Mouse (Mus musculus) CH12.LX (cell line): ENCODE results near the gene Pfdn6. TPM values are rescaled to one million over a fixed set of nuclear protein-coding genes. Genes with fewer than 3 reads are reported as not detected.

Experiments used
- DNase-seq: peaks from one replicate; pipeline ENCODE4 v3.0.0-alpha.2; 2013; ENCODE audit errors: extremely low read depth
- H3K27ac ChIP-seq: 2 replicates; pipeline ENCODE4 v1.5.1; 2012; ENCODE audit warnings: low read depth, mild to moderate bottlenecking, control low read depth, moderate library complexity; ENCODE audit not compliant: insufficient read depth
- H3K27me3 ChIP-seq: replicated peaks from 2 replicates; pipeline ENCODE3; 2012; ENCODE audit warnings: inconsistent platforms
- H3K36me3 ChIP-seq, 2 experiments: replicated peaks in 1 of 2; 2 replicates each; pipeline versions ENCODE3 to v1.6.1; 2012; ENCODE audit warnings: inconsistent platforms in 1 of 2, low read length in 1 of 2, mild to moderate bottlenecking in 1 of 2, mixed read lengths in 1 of 2, moderate library complexity in 1 of 2; ENCODE audit not compliant: control insufficient read depth in 1 of 2, insufficient read depth in 1 of 2
- H3K4me1 ChIP-seq, 2 experiments: 2 replicates each; pipeline ENCODE4 v1.6.1; 2012; ENCODE audit warnings: inconsistent platforms in 1 of 2, moderate library complexity in 1 of 2; ENCODE audit not compliant: insufficient read depth in 2 of 2, control insufficient read depth in 1 of 2
- H3K4me2 ChIP-seq: 2 replicates; pipeline ENCODE4 v1.6.1; 2012; ENCODE audit warnings: low read depth, mild to moderate bottlenecking, control low read depth; ENCODE audit not compliant: poor library complexity, insufficient read depth, severe bottlenecking
- H3K4me3 ChIP-seq, 3 experiments: fragments of 150-350 bp in 1 of 3; sonication (generic) in 1 of 3; replicated peaks in 1 of 3; 2 replicates each; pipeline versions ENCODE3 to v1.5.1; 2011 to 2012; ENCODE audit warnings: low read depth in 2 of 3, low read length in 2 of 3, mild to moderate bottlenecking in 2 of 3, moderate library complexity in 2 of 3, control low read depth in 1 of 3, improper control_type of control experiment in 1 of 3, inconsistent platforms in 1 of 3, mixed read lengths in 1 of 3; ENCODE audit not compliant: poor library complexity in 1 of 3
- H3K79me2 ChIP-seq: replicated peaks from 2 replicates; pipeline ENCODE4 v1.6.1; 2012; ENCODE audit warnings: mild to moderate bottlenecking, moderate library complexity; ENCODE audit not compliant: control insufficient read depth, poor library complexity, insufficient read depth, severe bottlenecking; ENCODE audit errors: extremely low read depth
- H3K9ac ChIP-seq: 2 replicates; pipeline ENCODE4 v1.6.1; 2012; ENCODE audit warnings: low read depth, mild to moderate bottlenecking, control low read depth, moderate library complexity; ENCODE audit not compliant: insufficient read depth
- H3K9me3 ChIP-seq: replicated peaks from 2 replicates; pipeline ENCODE3; 2012; ENCODE audit warnings: low read length, inconsistent platforms, mixed read lengths
- BHLHE40 ChIP-seq: IDR thresholded peaks from 2 replicates; pipeline ENCODE4 v1.6.1; 2011; ENCODE audit warnings: mild to moderate bottlenecking, low read depth, low read length, improper control_type of control experiment
- CTCF ChIP-seq, 2 experiments: IDR thresholded peaks in 1 of 2; conservative IDR thresholded peaks in 1 of 2; 2 replicates each; pipeline ENCODE4 v1.5.1; 2011 to 2012; ENCODE audit warnings: low read depth in 2 of 2, low read length in 2 of 2, improper control_type of control experiment in 1 of 2, inconsistent platforms in 1 of 2, mild to moderate bottlenecking in 1 of 2, moderate library complexity in 1 of 2
- E2F4 ChIP-seq: IDR thresholded peaks from 2 replicates; pipeline ENCODE4 v1.6.1; 2011; ENCODE audit warnings: low read depth, low read length, improper control_type of control experiment; ENCODE audit not compliant: insufficient replicate concordance
- EP300 ChIP-seq: IDR thresholded peaks from 2 replicates; pipeline ENCODE4 v1.6.1; 2011; ENCODE audit warnings: low read length, improper control_type of control experiment
- IRF4 ChIP-seq: IDR thresholded peaks from 2 replicates; pipeline ENCODE4 v1.6.1; 2014; ENCODE audit warnings: low read depth, mild to moderate bottlenecking, inconsistent platforms, low read length, improper control_type of control experiment
- KAT2A ChIP-seq: IDR thresholded peaks from 2 replicates; pipeline ENCODE4 v1.6.1; 2012; ENCODE audit warnings: low read length, improper control_type of control experiment, inconsistent platforms; ENCODE audit not compliant: insufficient replicate concordance
- MYC ChIP-seq: IDR thresholded peaks from 2 replicates; pipeline ENCODE4 v1.6.1; 2011; ENCODE audit warnings: low read depth, mild to moderate bottlenecking, improper control_type of control experiment, low read length
- PAX5 ChIP-seq: IDR thresholded peaks from 2 replicates; pipeline ENCODE4 v1.6.1; 2012; ENCODE audit warnings: low read length, inconsistent platforms, mixed read lengths
- POLR2AphosphoS2 ChIP-seq: IDR thresholded peaks from 2 replicates; pipeline ENCODE4 v1.6.1; 2011; ENCODE audit warnings: low read depth, low read length, improper control_type of control experiment
- RAD21 ChIP-seq: IDR thresholded peaks from 2 replicates; pipeline ENCODE4 v1.6.1; 2011; ENCODE audit warnings: low read depth, mild to moderate bottlenecking, low read length, improper control_type of control experiment, moderate library complexity
- SMC3 ChIP-seq: IDR thresholded peaks from 2 replicates; pipeline ENCODE4 v1.6.1; 2011; ENCODE audit warnings: low read depth, low read length, improper control_type of control experiment
- dilution Hi-C: fragments of 300-500 bp; cut with MboI; formaldehyde crosslinking; loops from 2 replicates; pipeline ENCODE4 v1.14.3; 2020; ENCODE audit warnings: low sequenced_read_pairs; ENCODE audit not compliant: extremely low pct_unique_long_range_greater_than_20kb, extremely low pct_ligation_motif_present
- in situ Hi-C: fragments of 300-500 bp; cut with MboI; formaldehyde crosslinking; loops from 3 replicates; pipeline ENCODE4 v1.14.3; 2019; ENCODE audit warnings: low sequenced_read_pairs, low pct_ligation_motif_present, low pct_unique_long_range_greater_than_20kb, mixed read lengths
- polyA plus RNA-seq: library from polyadenylated mRNA; unstranded; fragments of >175 nt; gene quantifications from 2 replicates; pipeline ENCODE4 v1.2.1, GENCODE M21; 2012; ENCODE audit warnings: low read depth; ENCODE audit not compliant: insufficient read length
- total RNA-seq, 2 experiments: library from RNA; depleted of rRNA; stranded (reverse); fragments of 300-350 nt in 1 of 2; fragments of >200 nt in 1 of 2; gene quantifications; 2 replicates each; pipeline ENCODE4 v1.2.3; 2012 to 2014

Pfdn6 gene
- total and polyA plus RNA-seq, 3 experiments: 92.3 to 140 (median 109) TPM

GRCm38 (mm10) chr17:33926207-33926932 is 13.8 kb downstream of the Pfdn6 start:
- Histone ChIP-seq H3K27me3 (no peaks in the 10 kb centered on the region), H3K79me2 (peaks cover 16% of the 10 kb centered on the region), H3K9ac (no peak overlapping the region), H3K4me2 (no peak overlapping the region), H3K27ac (no peak overlapping the region), H3K4me1 (peaks cover 6 to 21% of the 10 kb centered on the region in 2 experiments), H3K36me3 (peaks cover 60 to 72% of the 10 kb centered on the region in 2 experiments), H3K9me3 (peaks cover 3% of the 10 kb centered on the region), H3K4me3 (no peak overlapping the region)
- dilution Hi-C loops: no loop called here
- TF ChIP-seq RAD21 (peak; percentile 59), MYC (no peak), SMC3 (peak; percentile 47), E2F4 (no peak), EP300 (no peak), CTCF (conservative IDR thresholded peaks at IDR 0.05 in 1 of 2, IDR thresholded peaks at IDR 0.05 in 1 of 2; ENCODE audit: low read depth in 2 of 2, low read length in 2 of 2) (peak in 1 of 2 experiments; percentile 61; a peak in 2 of 4 replicates)
- no peak for DNase-seq
- in situ Hi-C loops: no loop called here

GRCm38 (mm10) chr17:33925406-33926116 is 14.6 kb downstream of the Pfdn6 start:
- H3K9me3 ChIP-seq: peaks cover 3% of the 10 kb centered on the region
- H3K4me2 ChIP-seq: no peak overlapping the region
- H3K27ac ChIP-seq: no peak overlapping the region
- H3K4me3 ChIP-seq: no peak overlapping the region
- H3K36me3 ChIP-seq: peaks cover 61 to 78% of the 10 kb centered on the region in 2 experiments
- peaks cover 24% of the 10 kb centered on the region for H3K79me2 ChIP-seq
- no peaks in the 10 kb centered on the region for H3K27me3 ChIP-seq
- H3K4me1 ChIP-seq: peaks cover 5 to 24% of the 10 kb centered on the region in 2 experiments; a peak in 3 of 4 replicates
- H3K9ac ChIP-seq: no peak overlapping the region
- TF ChIP-seq POLR2AphosphoS2: no peak
- no peak for TF ChIP-seq BHLHE40
- TF ChIP-seq KAT2A: no peak
- no peak for TF ChIP-seq IRF4
- no peak for TF ChIP-seq PAX5
- no peak for TF ChIP-seq RAD21
- TF ChIP-seq CTCF (conservative IDR thresholded peaks at IDR 0.05 in 1 of 2, IDR thresholded peaks at IDR 0.05 in 1 of 2; ENCODE audit: low read depth in 2 of 2, low read length in 2 of 2): peak in 1 of 2 experiments; percentile 37; a peak in 2 of 4 replicates
- DNase-seq: no peak
- dilution Hi-C loops: no loop called here
- in situ Hi-C loops: no loop called here
